Mouse (Mus musculus) myocyte (in vitro differentiated cells): ENCODE results near the gene Brpf3.

Experiments used
- CEBPB ChIP-seq: IDR thresholded peaks from 2 replicates; pipeline ENCODE4 v1.6.1; 2011; ENCODE audit warnings: mild to moderate bottlenecking, moderate library complexity; ENCODE audit not compliant: poor library complexity, insufficient read depth, severe bottlenecking
- E2F4 ChIP-seq: IDR thresholded peaks from one replicate; pipeline ENCODE4 v1.6.1; 2011; ENCODE audit warnings: mild to moderate bottlenecking, control low read depth, moderate library complexity; ENCODE audit not compliant: insufficient read depth
- MAX ChIP-seq: IDR thresholded peaks from one replicate; pipeline ENCODE4 v1.6.1; 2011; ENCODE audit warnings: low read depth, mild to moderate bottlenecking, control low read depth
- MYOD1 ChIP-seq, 3 experiments: IDR thresholded peaks; one replicate each; pipeline ENCODE4 v1.6.1; 2011; ENCODE audit warnings: control low read depth in 2 of 3, low read depth in 2 of 3, mild to moderate bottlenecking in 2 of 3, moderate library complexity in 1 of 3; ENCODE audit not compliant: insufficient read length in 2 of 3, control insufficient read depth in 1 of 3
- MYOG ChIP-seq, 3 experiments: IDR thresholded peaks; one replicate each; pipeline ENCODE4 v1.6.1; 2011; ENCODE audit warnings: control low read depth in 2 of 3, low read depth in 2 of 3, mild to moderate bottlenecking in 2 of 3; ENCODE audit not compliant: insufficient read length in 2 of 3, control insufficient read depth in 1 of 3, insufficient read depth in 1 of 3
- POLR2A ChIP-seq: IDR thresholded peaks from one replicate; pipeline ENCODE4 v1.6.1; 2011; ENCODE audit warnings: low read depth, mild to moderate bottlenecking, control low read depth, moderate library complexity; ENCODE audit not compliant: insufficient read length
- POLR2AphosphoS2 ChIP-seq: IDR thresholded peaks from one replicate; pipeline ENCODE4 v1.6.1; 2011; ENCODE audit warnings: low read depth, control low read depth; ENCODE audit not compliant: insufficient read length
- REST ChIP-seq: IDR thresholded peaks from one replicate; pipeline ENCODE4 v1.6.1; 2011; ENCODE audit warnings: mild to moderate bottlenecking, control low read depth, moderate library complexity; ENCODE audit not compliant: insufficient read depth, insufficient read length
- SRF ChIP-seq: IDR thresholded peaks from one replicate; pipeline ENCODE4 v1.6.1; 2011; ENCODE audit warnings: low read depth; ENCODE audit not compliant: control insufficient read depth, insufficient read length
- TCF12 ChIP-seq: IDR thresholded peaks from one replicate; pipeline ENCODE4 v1.6.1; 2011; ENCODE audit warnings: mild to moderate bottlenecking, control low read depth; ENCODE audit not compliant: poor library complexity, insufficient read depth, severe bottlenecking
- TCF3 ChIP-seq: IDR thresholded peaks from one replicate; pipeline ENCODE4 v1.6.1; 2011; ENCODE audit warnings: low read depth, control low read depth; ENCODE audit not compliant: insufficient read length
- USF1 ChIP-seq: IDR thresholded peaks from one replicate; pipeline ENCODE4 v1.6.1; 2011; ENCODE audit warnings: low read depth, mild to moderate bottlenecking, control low read depth, moderate library complexity

- TF ChIP-seq MAX (no peak), USF1 (no peak), TCF3 (no peak), POLR2A (no peak), POLR2AphosphoS2 (no peak), E2F4 (no peak), TCF12 (no peak), MYOD1 (IDR thresholded peaks at IDR 0.05; ENCODE audit: control insufficient read depth in 1 of 3, insufficient read length in 2 of 3, low read depth in 2 of 3) (no peak), MYOG (IDR thresholded peaks at IDR 0.05; ENCODE audit: control insufficient read depth in 1 of 3, insufficient read depth in 1 of 3, insufficient read length in 2 of 3, low read depth in 2 of 3) (no peak), CEBPB (no peak), REST (no peak), SRF (no peak)
Observed at GRCm38 (mm10) chr17:28809175-28809831, 8.4 kb downstream of the Brpf3 start.
